38 mouse cellular contexts compared by ENCODE assay signal in the genomic region with DNA sequence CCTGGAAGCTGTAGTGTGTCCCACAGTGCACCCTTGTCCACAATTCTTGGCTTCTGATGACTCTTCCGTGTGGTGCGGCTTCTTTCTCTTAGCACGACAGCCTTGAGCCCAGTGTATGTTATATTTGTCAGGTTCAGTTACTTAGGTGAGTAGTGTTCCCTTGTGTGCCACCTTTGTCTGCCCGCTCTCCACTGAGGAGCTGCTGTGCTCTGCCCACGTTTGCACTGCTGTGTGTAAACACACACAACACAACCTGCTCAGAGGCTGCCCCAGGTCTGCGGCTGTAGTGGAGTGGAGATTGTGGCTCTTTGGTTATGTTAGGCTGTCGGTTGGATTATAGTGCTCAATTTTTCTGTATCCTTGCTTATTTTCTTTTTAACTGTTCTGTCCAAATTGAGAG. TPM values are rescaled to one million over a fixed set of nuclear protein-coding genes. Genes with fewer than 3 reads are reported as not detected.
"Had no signal": no experiment of that assay in that cellular context is flagged by ENCODE, and none has a peak within 500 bp of the region (broad histone marks: within the 10 kb centered on the region; RNA-seq: fewer than 3 reads in every experiment).

No protein-coding gene starts in this region.

- H3K4me2 ChIP-seq: limb, embryonic 12.5 days; limb, embryonic 13.5 days; limb, embryonic 15.5 days; liver, embryonic 11.5 days; liver, embryonic 12.5 days; liver, embryonic 13.5 days; liver, embryonic 15.5 days; lung, embryonic 14.5 days; lung, embryonic 15.5 days; midbrain, embryonic 12.5 days; midbrain, embryonic 15.5 days; neural tube, embryonic 12.5 days had no signal

- H3K9ac ChIP-seq: limb, embryonic 12.5 days; limb, embryonic 13.5 days; limb, embryonic 15.5 days; liver, embryonic 12.5 days; liver, embryonic 13.5 days; liver, embryonic 14.5 days; liver, embryonic 15.5 days; liver, postnatal 0 days; lung, embryonic 14.5 days; lung, embryonic 15.5 days; midbrain, embryonic 12.5 days; midbrain, embryonic 15.5 days; neural tube, embryonic 12.5 days had no signal

- DNase-seq: left cerebral cortex, postnatal 4 days; liver; liver, embryonic 13.5 days; liver, postnatal 0 days; lung, adult 18-20 months; lung, adult 2 months; lung, embryonic 14.5 days; lung, postnatal 10 days; lung, postnatal 14 days; lung, postnatal 36 days; lung, postnatal 4 days; midbrain, embryonic 14.5 days had no signal

- H3K27me3 ChIP-seq: limb, embryonic 12.5 days; limb, embryonic 13.5 days; limb, embryonic 15.5 days; liver, embryonic 12.5 days; liver, embryonic 13.5 days; liver, embryonic 15.5 days; lung, embryonic 15.5 days; megakaryocyte, embryonic 14.5 days; midbrain, embryonic 12.5 days; midbrain, embryonic 15.5 days; neural tube, embryonic 12.5 days had no signal

- H3K4me1 ChIP-seq: limb, embryonic 10.5 days; limb, embryonic 12.5 days; limb, embryonic 13.5 days; limb, embryonic 15.5 days; liver, embryonic 12.5 days; liver, embryonic 13.5 days; liver, embryonic 15.5 days; lung, embryonic 15.5 days; midbrain, embryonic 15.5 days; neural tube, embryonic 12.5 days had no signal

- H3K9me3 ChIP-seq: limb, embryonic 10.5 days; limb, embryonic 12.5 days; limb, embryonic 13.5 days; limb, embryonic 15.5 days; liver, embryonic 12.5 days; liver, embryonic 13.5 days; liver, embryonic 15.5 days; lung, embryonic 15.5 days; megakaryocyte, embryonic 14.5 days; midbrain, embryonic 10.5 days; midbrain, embryonic 12.5 days; midbrain, embryonic 15.5 days; neural tube, embryonic 12.5 days had no signal

- H3K27ac ChIP-seq: limb, embryonic 10.5 days; limb, embryonic 12.5 days; limb, embryonic 13.5 days; limb, embryonic 15.5 days; liver, embryonic 12.5 days; liver, embryonic 13.5 days; liver, embryonic 14.5 days; liver, embryonic 15.5 days; lung, embryonic 15.5 days; macrophage; midbrain, embryonic 10.5 days; midbrain, embryonic 12.5 days; midbrain, embryonic 15.5 days; neural tube, embryonic 12.5 days had no signal

- ATAC-seq: liver, embryonic 12.5 days; liver, postnatal 0 days; lung, postnatal 0 days; midbrain, embryonic 15.5 days; midbrain, embryonic 16.5 days had no signal

- H3K4me3 ChIP-seq: limb, embryonic 10.5 days; limb, embryonic 12.5 days; limb, embryonic 13.5 days; limb, embryonic 15.5 days; liver, embryonic 12.5 days; liver, embryonic 13.5 days; liver, embryonic 15.5 days; lung, embryonic 15.5 days; megakaryocyte, embryonic 14.5 days; midbrain, embryonic 10.5 days; midbrain, embryonic 12.5 days; midbrain, embryonic 15.5 days; myocyte; neural tube, embryonic 12.5 days had no signal

RNA-seq across cellular contexts. Expression of a gene that starts 24.6 kb away (rescaled TPM):
- total RNA-seq: liver, adult 2 months; megakaryocyte progenitor cell, adult 5-6 weeks; megakaryocyte, adult 5-6 weeks; megakaryocyte-erythroid progenitor cell, adult 5-6 weeks; monocyte, adult 5-6 weeks had no signal
- polyA plus RNA-seq: limb, embryonic 10.5 days; limb, embryonic 11.5 days; limb, embryonic 12.5 days; liver, adult 2 months; liver, embryonic 11.5 days; liver, embryonic 12.5 days; liver, embryonic 13.5 days; liver, embryonic 14.5 days; liver, embryonic 15.5 days; liver, embryonic 16.5 days; liver, postnatal 0 days; macrophage; midbrain, embryonic 10.5 days; myocyte; neural tube, embryonic 11.5 days had no signal
